Mouse (Mus musculus) testis, adult 10 weeks (tissue): Measurements from ENCODE around the gene Olfr222. TPM values are rescaled to one million over a fixed set of nuclear protein-coding genes. Genes with fewer than 3 reads are reported as not detected.

Source experiments
- polyA plus RNA-seq: library from polyadenylated mRNA; stranded (reverse); fragments of 350-450 nt; fragmentation: Illumina TruSeq; extraction: RNeasy Lipid Tissue Mini Kit (QIAGEN cat#74804); gene quantifications from one replicate; pipeline ENCODE4 v1.2.3, GENCODE M21; 2014; ENCODE audit warnings: low read depth, low replicate concordance

Gene Olfr222
- not detected for polyA plus RNA-seq

DNA sequence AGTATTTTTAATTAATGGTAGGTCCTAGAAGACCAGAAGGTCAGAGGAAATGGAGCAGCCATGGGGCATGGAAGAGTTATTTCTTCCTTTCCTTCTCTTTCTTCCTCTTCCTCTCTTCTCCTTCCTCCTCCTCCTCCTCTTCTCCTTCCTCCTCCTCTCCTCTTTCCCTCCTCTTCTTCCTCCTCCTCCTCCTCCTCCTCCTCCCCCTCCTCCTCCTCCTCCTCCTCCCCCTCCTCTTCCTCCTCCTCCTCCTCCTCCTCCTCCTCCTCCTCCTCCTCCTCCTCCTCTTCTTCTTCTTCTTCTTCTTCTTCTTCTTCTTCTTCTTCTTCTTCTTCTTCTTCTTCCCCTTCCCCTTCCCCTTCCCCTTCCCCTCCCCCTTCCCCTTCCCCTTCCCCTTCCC, at the start of gene Olfr222:
Olfr222 (minus strand) TSS at position 101 of the 400 bp plus-strand sequence.

DNA sequence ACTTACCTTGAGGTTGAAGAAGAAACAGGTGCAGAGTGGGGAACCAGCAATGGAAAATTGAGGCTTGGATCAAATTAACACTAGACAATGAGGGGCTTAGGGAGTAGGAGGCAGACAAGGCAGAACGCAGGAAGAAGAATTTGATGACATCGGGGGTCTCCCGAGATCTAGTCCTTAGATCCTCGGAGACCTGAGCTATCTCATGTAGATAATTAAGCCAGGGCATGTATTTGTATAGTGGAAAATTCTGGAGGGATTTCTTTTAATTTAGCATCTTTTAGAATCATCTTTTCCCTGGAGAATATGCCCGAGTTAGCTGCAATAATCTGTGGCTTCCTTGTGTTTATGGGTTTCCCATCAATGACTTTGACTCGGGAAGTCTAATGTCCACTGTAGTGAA, 17.2 kb upstream of the Olfr222 start, which contains the start of gene Olfr223:
Olfr223 (minus strand) TSS at position 101 of the 400 bp plus-strand sequence.

DNA sequence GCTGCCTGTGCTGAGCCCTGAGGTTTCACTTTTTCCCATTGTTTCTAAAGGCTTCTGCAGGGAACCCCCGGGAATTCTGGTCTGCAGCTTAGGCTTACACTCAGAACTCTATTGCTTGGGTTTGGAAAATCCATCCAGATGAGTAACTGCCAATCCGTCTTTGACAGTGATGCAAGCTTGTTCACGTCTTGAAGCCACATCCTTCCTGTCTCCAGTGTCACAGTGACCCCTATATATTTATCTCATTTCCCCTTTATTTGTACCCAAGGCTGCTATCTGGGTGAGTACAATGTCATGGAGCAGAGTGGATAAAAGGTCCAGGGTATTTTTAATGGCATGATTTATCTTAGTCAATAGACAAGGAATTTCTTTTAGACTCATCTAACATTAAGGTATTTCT, 34.7 kb downstream of the Olfr222 start, which contains the start of gene Nlrp3:
Nlrp3 (plus strand) TSS at position 245 of the 400 bp plus-strand sequence.

DNA sequence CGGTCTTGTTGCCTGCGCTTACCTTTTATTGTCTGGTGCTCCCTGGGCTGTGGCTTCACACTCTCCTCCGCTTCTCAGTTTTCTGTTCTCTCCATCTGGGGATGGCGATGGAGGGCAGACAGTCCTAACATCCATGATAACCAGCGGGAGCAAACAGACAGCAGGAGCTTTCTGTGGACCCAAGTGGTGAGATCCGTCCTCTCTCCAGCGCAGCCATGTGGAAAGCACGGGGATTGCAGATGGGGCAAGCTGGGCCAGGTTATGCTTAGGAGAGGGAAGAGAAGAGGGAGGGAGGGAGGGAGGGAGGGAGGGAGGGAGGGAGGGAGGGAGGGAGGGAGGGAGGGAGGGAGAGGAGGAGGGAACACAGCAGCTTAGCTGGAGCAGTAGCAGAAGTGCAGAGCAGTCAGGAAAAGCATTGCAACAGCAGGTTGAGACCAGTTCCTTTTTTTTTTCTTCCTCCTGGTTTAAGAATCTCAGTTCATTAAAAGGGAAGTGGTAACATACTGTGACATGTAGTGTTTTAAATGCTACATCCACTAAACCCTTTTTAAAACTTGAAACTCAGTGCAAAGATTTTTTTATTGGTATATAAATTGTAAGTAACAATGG, 49.5 kb downstream of the Olfr222 start, which contains the start of gene Zkscan17:
Zkscan17 (minus strand) TSS at position 280 of the 609 bp plus-strand sequence.

Other genes starting within 250 kb of the Olfr222 start
- gene Prss38, start 200.6 kb downstream of the Olfr222 start, polyA plus RNA-seq = 3.7 TPM
- 3.2 TPM for gene Jmjd4, start 126.2 kb downstream of the Olfr222 start, polyA plus RNA-seq
- 12.3 TPM for gene Snap47, start 125.0 kb downstream of the Olfr222 start, polyA plus RNA-seq
- 11.7 TPM for gene Zfp867, start 103.8 kb downstream of the Olfr222 start, polyA plus RNA-seq
- 18.8 TPM for gene Zkscan17, start 49.5 kb downstream of the Olfr222 start, polyA plus RNA-seq
- not detected for gene Nlrp3, start 34.7 kb downstream of the Olfr222 start, polyA plus RNA-seq
- not detected for gene Olfr223, start 17.1 kb upstream of the Olfr222 start, polyA plus RNA-seq
- 95.5 TPM for gene Mprip, start 85.1 kb upstream of the Olfr222 start, polyA plus RNA-seq
- 13.5 TPM for gene Pld6, start 211.4 kb upstream of the Olfr222 start, polyA plus RNA-seq
- gene Flcn, start 233.8 kb upstream of the Olfr222 start, polyA plus RNA-seq = 3.0 TPM